Mouse (Mus musculus): ENCODE measurements at regions not wholly inside any gene's neighbourhood (a gene's known extent, or its start where the extent isn't known, plus 50 kb on each side); places are given as distances from the start of the nearest gene placed in this dataset.

- Histone ChIP-seq H3K27me3 (ENCODE audit: control insufficient read depth, insufficient read depth, low read length) (no peaks in the 10 kb centered on the region), H3K36me3 (ENCODE audit: control insufficient read depth, insufficient read depth, low read length) (no peaks in the 10 kb centered on the region), H3K9ac (replicated peaks; ENCODE audit: low read depth, low read length) (no peak overlapping the region), H3K4me3 (ENCODE audit: low read depth, low read length) (no peak overlapping the region), H3K4me1 (ENCODE audit: control insufficient read depth, insufficient read depth, low read length) (no peaks in the 10 kb centered on the region; the same call in 1 of the 2 replicates), H3K27ac (ENCODE audit: low read length) (no peak overlapping the region), H3K9me3 (ENCODE audit: control insufficient read depth, low read depth, low read length) (no peaks in the 10 kb centered on the region), H3K4me2 (replicated peaks; ENCODE audit: low read depth, low read length) (no peak overlapping the region)
- WGBS: 42% methylated on average over 5 of the region's 5 CpGs
- no peak for ATAC-seq (ENCODE audit: insufficient number of reproducible peaks, insufficient read depth, low FRiP score, low read depth)
Observed at GRCm38 (mm10) chr15:25492161-25492746, 78.7 kb upstream of the Basp1 start.

- Histone ChIP-seq H3K4me3 (ENCODE audit: low read depth, low read length) (no peak overlapping the region), H3K27me3 (ENCODE audit: control insufficient read depth, insufficient read depth, low read length) (no peaks in the 10 kb centered on the region)
- ATAC-seq (ENCODE audit: insufficient number of reproducible peaks, insufficient read depth, low FRiP score, low read depth): no peak
Observed at GRCm38 (mm10) chr15:25494687-25495299, 81.2 kb upstream of the Basp1 start.

GRCm38 (mm10) chr15:25495926-25496644 is 82.5 kb upstream of the Basp1 start:
- no peaks in the 10 kb centered on the region for H3K9me3 ChIP-seq (ENCODE audit: control insufficient read depth, low read depth, low read length)
- no peak for ATAC-seq (ENCODE audit: insufficient number of reproducible peaks, insufficient read depth, low FRiP score, low read depth)
- no peak overlapping the region for H3K4me3 ChIP-seq (ENCODE audit: low read depth, low read length)
- no peak overlapping the region for H3K27ac ChIP-seq (ENCODE audit: low read length)
- H3K4me2 ChIP-seq (replicated peaks; ENCODE audit: low read depth, low read length): no peak overlapping the region
- no peak overlapping the region for H3K9ac ChIP-seq (replicated peaks; ENCODE audit: low read depth, low read length)
- 51% methylated on average over 7 of the region's 7 CpGs for WGBS
- H3K36me3 ChIP-seq (ENCODE audit: control insufficient read depth, insufficient read depth, low read length): no peaks in the 10 kb centered on the region
- no peaks in the 10 kb centered on the region for H3K27me3 ChIP-seq (ENCODE audit: control insufficient read depth, insufficient read depth, low read length)
- H3K4me1 ChIP-seq (ENCODE audit: control insufficient read depth, insufficient read depth, low read length): no peaks in the 10 kb centered on the region; the same call in 1 of the 2 replicates

More at GRCm38 (mm10) chr15:25494687-25495299, 81.2 kb upstream of the Basp1 start:
- Histone ChIP-seq H3K4me1 (ENCODE audit: control insufficient read depth, insufficient read depth, low read length) (no peaks in the 10 kb centered on the region; the same call in 1 of the 2 replicates), H3K27ac (ENCODE audit: low read length) (no peak overlapping the region), H3K9ac (replicated peaks; ENCODE audit: low read depth, low read length) (no peak overlapping the region), H3K9me3 (ENCODE audit: control insufficient read depth, low read depth, low read length) (no peaks in the 10 kb centered on the region), H3K4me2 (replicated peaks; ENCODE audit: low read depth, low read length) (no peak overlapping the region), H3K36me3 (ENCODE audit: control insufficient read depth, insufficient read depth, low read length) (no peaks in the 10 kb centered on the region)
- WGBS: 74% methylated on average over 8 of the region's 8 CpGs

- Histone ChIP-seq H3K27ac (ENCODE audit: low read length) (no peak overlapping the region), H3K4me3 (ENCODE audit: low read depth, low read length) (no peak overlapping the region)
Observed at GRCm38 (mm10) chr15:25497743-25498142, 84.2 kb upstream of the Basp1 start.

GRCm38 (mm10) chr15:25498422-25498821 is 84.9 kb upstream of the Basp1 start:
- Histone ChIP-seq H3K9me3 (ENCODE audit: control insufficient read depth, low read depth, low read length) (no peaks in the 10 kb centered on the region), H3K4me1 (ENCODE audit: control insufficient read depth, insufficient read depth, low read length) (no peaks in the 10 kb centered on the region; the same call in 1 of the 2 replicates), H3K27me3 (ENCODE audit: control insufficient read depth, insufficient read depth, low read length) (no peaks in the 10 kb centered on the region), H3K27ac (ENCODE audit: low read length) (no peak overlapping the region), H3K36me3 (ENCODE audit: control insufficient read depth, insufficient read depth, low read length) (no peaks in the 10 kb centered on the region), H3K9ac (replicated peaks; ENCODE audit: low read depth, low read length) (no peak overlapping the region), H3K4me3 (ENCODE audit: low read depth, low read length) (no peak overlapping the region), H3K4me2 (replicated peaks; ENCODE audit: low read depth, low read length) (no peak overlapping the region)
- WGBS: 53% methylated on average over 2 of the region's 2 CpGs
- no peak for ATAC-seq (ENCODE audit: insufficient number of reproducible peaks, insufficient read depth, low FRiP score, low read depth)

More at GRCm38 (mm10) chr15:25497743-25498142, 84.2 kb upstream of the Basp1 start:
- no peaks in the 10 kb centered on the region; the same call in 1 of the 2 replicates for H3K4me1 ChIP-seq (ENCODE audit: control insufficient read depth, insufficient read depth, low read length)
- no peaks in the 10 kb centered on the region for H3K27me3 ChIP-seq (ENCODE audit: control insufficient read depth, insufficient read depth, low read length)
- H3K4me2 ChIP-seq (replicated peaks; ENCODE audit: low read depth, low read length): no peak overlapping the region
- no peaks in the 10 kb centered on the region for H3K36me3 ChIP-seq (ENCODE audit: control insufficient read depth, insufficient read depth, low read length)
- no peak overlapping the region for H3K9ac ChIP-seq (replicated peaks; ENCODE audit: low read depth, low read length)
- H3K9me3 ChIP-seq (ENCODE audit: control insufficient read depth, low read depth, low read length): no peaks in the 10 kb centered on the region
- 0 out of 2 replicates have a peak, but pooled peaks have one; percentile 62 for ATAC-seq (ENCODE audit: insufficient number of reproducible peaks, insufficient read depth, low FRiP score, low read depth)
- 55% methylated on average over 1 of the region's 1 CpGs for WGBS

GRCm38 (mm10) chr15:25502513-25502912 is 88.9 kb upstream of the Basp1 start:
- 89% methylated on average over 5 of the region's 5 CpGs for WGBS
- Histone ChIP-seq H3K36me3 (ENCODE audit: control insufficient read depth, insufficient read depth, low read length) (no peaks in the 10 kb centered on the region), H3K9me3 (ENCODE audit: control insufficient read depth, low read depth, low read length) (no peaks in the 10 kb centered on the region), H3K27me3 (ENCODE audit: control insufficient read depth, insufficient read depth, low read length) (no peaks in the 10 kb centered on the region), H3K4me3 (ENCODE audit: low read depth, low read length) (no peak overlapping the region), H3K27ac (ENCODE audit: low read length) (no peak overlapping the region), H3K9ac (replicated peaks; ENCODE audit: low read depth, low read length) (no peak overlapping the region), H3K4me2 (replicated peaks; ENCODE audit: low read depth, low read length) (no peak overlapping the region), H3K4me1 (ENCODE audit: control insufficient read depth, insufficient read depth, low read length) (no peaks in the 10 kb centered on the region)
- no peak for ATAC-seq (ENCODE audit: insufficient number of reproducible peaks, insufficient read depth, low FRiP score, low read depth)

GRCm38 (mm10) chr15:25503104-25503503 is 89.5 kb upstream of the Basp1 start:
- Histone ChIP-seq H3K27ac (ENCODE audit: low read length) (no peak overlapping the region), H3K27me3 (ENCODE audit: control insufficient read depth, insufficient read depth, low read length) (no peaks in the 10 kb centered on the region), H3K4me1 (ENCODE audit: control insufficient read depth, insufficient read depth, low read length) (no peaks in the 10 kb centered on the region), H3K9ac (replicated peaks; ENCODE audit: low read depth, low read length) (no peak overlapping the region), H3K36me3 (ENCODE audit: control insufficient read depth, insufficient read depth, low read length) (no peaks in the 10 kb centered on the region), H3K4me2 (replicated peaks; ENCODE audit: low read depth, low read length) (no peak overlapping the region), H3K9me3 (ENCODE audit: control insufficient read depth, low read depth, low read length) (no peaks in the 10 kb centered on the region), H3K4me3 (ENCODE audit: low read depth, low read length) (no peak overlapping the region)
- WGBS: 49% methylated on average over 6 of the region's 6 CpGs
- no peak for ATAC-seq (ENCODE audit: insufficient number of reproducible peaks, insufficient read depth, low FRiP score, low read depth)

GRCm38 (mm10) chr15:25509139-25509538 is 95.6 kb upstream of the Basp1 start:
- Histone ChIP-seq H3K9ac (replicated peaks; ENCODE audit: low read depth, low read length) (no peak overlapping the region), H3K4me1 (ENCODE audit: control insufficient read depth, insufficient read depth, low read length) (peaks cover 9% of the 10 kb centered on the region; the same call in 1 of the 2 replicates), H3K4me2 (replicated peaks; ENCODE audit: low read depth, low read length) (no peak overlapping the region), H3K4me3 (ENCODE audit: low read depth, low read length) (no peak overlapping the region), H3K36me3 (ENCODE audit: control insufficient read depth, insufficient read depth, low read length) (no peaks in the 10 kb centered on the region), H3K27ac (ENCODE audit: low read length) (no peak overlapping the region), H3K27me3 (ENCODE audit: control insufficient read depth, insufficient read depth, low read length) (no peaks in the 10 kb centered on the region), H3K9me3 (ENCODE audit: control insufficient read depth, low read depth, low read length) (no peaks in the 10 kb centered on the region)
- WGBS: 47% methylated on average over 7 of the region's 7 CpGs
- ATAC-seq (ENCODE audit: insufficient number of reproducible peaks, insufficient read depth, low FRiP score, low read depth): no peak

Measured in stomach, embryonic 14.5 days (tissue).